Mouse (Mus musculus) heart, adult 2 months (tissue): ENCODE measurements at regions not wholly inside any gene's neighbourhood (a gene's known extent, or its start where the extent isn't known, plus 50 kb on each side); places are given as distances from the start of the nearest gene placed in this dataset.

Experiments
- CTCF ChIP-seq: fragments of 200-600 bp; IDR thresholded peaks from 2 replicates; pipeline ENCODE4 v1.8.1; 2022; ENCODE audit warnings: antibody characterized with exemption, mild to moderate bottlenecking, moderate library complexity
- EP300 ChIP-seq: fragments of 200-500 bp; IDR thresholded peaks from 2 replicates; pipeline ENCODE4 v1.6.1; 2011; ENCODE audit warnings: low read depth, low read length, control low read depth; ENCODE audit not compliant: insufficient read depth
- POLR2A ChIP-seq: fragments of 200-500 bp; IDR thresholded peaks from 2 replicates; pipeline ENCODE4 v1.6.1; 2011; ENCODE audit warnings: mild to moderate bottlenecking, low read depth, low read length, control low read depth; ENCODE audit not compliant: insufficient read depth

DNA sequence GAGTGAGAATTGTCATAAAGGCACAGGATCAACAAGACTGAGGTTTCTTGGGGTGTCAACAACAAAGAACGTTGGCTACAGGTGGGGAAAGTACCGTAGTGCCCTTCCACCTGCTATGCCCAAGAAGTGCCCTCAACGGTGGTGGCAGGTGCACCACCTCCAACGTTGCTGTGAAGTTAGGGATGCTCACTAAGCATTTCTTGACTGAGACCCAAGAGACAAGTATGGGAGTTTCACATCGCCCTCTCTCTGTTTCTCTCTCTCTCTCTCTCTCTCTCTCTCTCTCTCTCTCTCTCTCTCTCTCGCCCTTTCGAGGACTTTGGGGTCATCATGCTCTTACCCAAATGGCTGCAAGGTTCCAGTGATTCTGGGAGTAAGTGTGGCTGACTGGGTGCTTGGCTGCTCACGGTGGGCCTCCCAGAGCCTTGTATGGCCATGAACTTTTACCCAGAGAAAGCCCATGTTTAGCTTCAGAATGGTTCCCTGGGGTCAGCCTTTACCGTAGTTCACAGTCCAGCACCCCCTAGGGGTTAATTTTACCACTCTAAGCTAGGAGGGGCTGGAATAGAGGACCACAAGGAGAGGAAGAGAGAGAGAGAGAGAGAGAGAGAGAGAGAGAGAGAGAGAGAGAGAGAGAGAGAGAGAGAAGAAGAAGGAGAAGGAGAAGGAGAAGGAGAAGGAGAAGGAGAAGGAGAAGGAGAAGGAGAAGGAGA lies 113.2 kb upstream of the Ccnd2 start:
- TF ChIP-seq POLR2A (no peak), EP300 (no peak), CTCF (no peak)
